Mouse (Mus musculus): ENCODE results near the gene Rpusd3.

DNA sequence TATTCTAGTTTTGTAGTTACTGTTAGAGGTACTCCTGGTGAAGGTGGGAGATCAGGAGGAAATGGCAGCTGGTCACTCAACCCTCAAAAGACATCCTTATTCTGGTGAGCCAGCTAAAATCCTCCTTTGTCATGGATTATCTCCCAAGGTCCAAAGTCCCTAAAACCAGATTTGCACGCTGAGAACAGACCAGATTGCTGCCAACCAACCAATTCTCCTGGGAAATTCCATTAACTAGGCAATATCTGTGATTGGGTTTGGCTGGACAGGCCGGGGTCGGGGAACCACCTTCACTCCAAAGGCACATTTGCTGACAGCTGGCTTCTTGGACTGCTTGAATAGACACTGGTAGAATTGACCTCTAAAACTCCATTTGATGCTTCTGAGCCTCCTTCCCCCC lies 28.4 kb downstream of the Rpusd3 start:
- TF ChIP-seq CTCF (IDR thresholded peaks at IDR 0.05; ENCODE audit: low read depth, low read length) = no peak
- TF ChIP-seq POLR2A (IDR thresholded peaks at IDR 0.05; ENCODE audit: extremely low read depth, insufficient read depth, low read length) = no peak

All from liver, adult 2 months (tissue).